9 mouse cellular contexts compared by ENCODE assay signal in the genomic region with DNA sequence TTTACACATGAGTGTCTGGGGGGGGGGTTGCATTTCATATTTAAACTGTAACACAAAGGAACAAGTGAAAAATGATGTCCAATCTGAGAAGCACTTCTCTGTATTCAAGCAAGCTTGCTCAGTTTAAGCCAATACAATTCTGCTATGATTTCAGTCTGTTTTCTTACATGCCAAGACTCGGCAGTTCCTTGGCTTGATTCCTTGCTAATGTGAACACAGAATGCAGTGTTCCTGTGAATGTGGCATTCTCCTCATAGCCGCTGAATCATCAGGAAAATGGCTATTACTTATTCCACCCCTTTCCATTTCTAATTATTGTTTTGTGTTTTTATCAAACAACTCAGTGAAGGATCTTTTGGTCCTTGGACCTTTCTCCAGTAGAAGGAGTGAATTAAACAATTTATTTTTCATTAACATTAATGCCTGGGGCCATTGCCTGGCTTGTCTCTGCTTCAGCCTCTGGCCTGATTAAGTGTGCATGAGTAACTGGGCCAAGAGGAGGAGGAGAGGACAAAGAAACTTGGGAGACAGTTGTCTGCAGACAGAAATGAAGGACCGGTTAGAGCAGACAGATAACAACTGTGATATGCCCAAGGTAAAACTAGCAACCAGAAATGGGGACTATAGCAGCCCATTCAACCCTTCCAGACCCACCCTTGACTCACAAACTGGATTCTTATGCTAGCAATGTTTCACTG.
A peak's percentile ranks its signal among the peaks of the same experiment; 100 is the strongest.
DNase-seq lines count a peak whose midpoint lies in the region.
"Had no signal": no experiment of that assay in that cellular context is flagged by ENCODE, and none has a peak within 500 bp of the region (broad histone marks: within the 10 kb centered on the region; RNA-seq: fewer than 3 reads in every experiment).

No protein-coding gene starts in this region.

- intact Hi-C loops in heart, postnatal 25 days (cut with DNase I): no loop called here

- peak; percentile 55 for DNase-seq in layer of hippocampus, adult 11-12 months (ENCODE audit: low spot score)
- DNase-seq in layer of hippocampus, postnatal 10 days (ENCODE audit: low spot score in 2 of 2): no peak
- peak; percentile 94 for DNase-seq in brain, adult 2 months (ENCODE audit: low read depth, low spot score)
- peak; percentile 64 to 72 for DNase-seq in cerebellum, adult 18-20 months
- DNase-seq in layer of hippocampus, adult 9-10 months (ENCODE audit: low spot score): peak; percentile 53
- DNase-seq in heart, postnatal 25 days (ENCODE audit: low spot score): no peak
- no peak for DNase-seq in urinary bladder, postnatal 25 days (ENCODE audit: low spot score)
- DNase-seq: adrenal gland, postnatal 36 days; thymus, postnatal 25 days had no signal

Comparison
In these comparisons a context has a peak if more than half of its experiments do, and no peak if none do; other contexts are left out.
1. DNase-seq: peak in layer of hippocampus, adult 11-12 months (single experiment), brain, adult 2 months (single experiment), cerebellum, adult 18-20 months (2 of 2) and layer of hippocampus, adult 9-10 months (single experiment); none in layer of hippocampus, postnatal 10 days (0 of 2), heart, postnatal 25 days (single experiment) and urinary bladder, postnatal 25 days (single experiment).